Mouse (Mus musculus) stomach, embryonic 16.5 days (tissue): ENCODE data around the gene Cfap43. TPM values are rescaled to one million over a fixed set of nuclear protein-coding genes. Genes with fewer than 3 reads are reported as not detected.

Source experiments
- ATAC-seq: fragments of 200-750 bp; cut with Nextera tagmentation; 2 replicates; pipeline ENCODE4 v1.8.0; 2017; ENCODE audit warnings: moderate number of reproducible peaks, moderate TSS enrichment; ENCODE audit not compliant: insufficient read depth, low FRiP score
- H3K27ac ChIP-seq: fragments of 300-500 bp; sonication (generic); 2 replicates; pipeline ENCODE4 v1.5.1; 2014; ENCODE audit warnings: low read length
- H3K27me3 ChIP-seq: fragments of 300-500 bp; sonication (generic); 2 replicates; pipeline ENCODE4 v1.6.1; 2014; ENCODE audit warnings: low read length, control low read depth, mixed read lengths; ENCODE audit not compliant: control insufficient read depth, insufficient read depth
- H3K36me3 ChIP-seq: fragments of 300-500 bp; sonication (generic); 2 replicates; pipeline ENCODE4 v1.6.1; 2014; ENCODE audit warnings: low read length; ENCODE audit not compliant: control insufficient read depth, insufficient read depth
- H3K4me1 ChIP-seq: fragments of 300-500 bp; sonication (generic); 2 replicates; pipeline ENCODE4 v1.6.1; 2014; ENCODE audit warnings: low read length, control low read depth, mixed read lengths; ENCODE audit not compliant: control insufficient read depth, insufficient read depth
- H3K4me2 ChIP-seq: fragments of 300-500 bp; sonication (generic); 2 replicates; pipeline ENCODE4 v1.6.1; 2014; ENCODE audit warnings: low read depth, low read length, mixed read lengths
- H3K4me3 ChIP-seq: fragments of 300-500 bp; sonication (generic); replicated peaks from 2 replicates; pipeline ENCODE4 v1.5.1; 2014; ENCODE audit warnings: mild to moderate bottlenecking, low read length
- H3K9ac ChIP-seq: fragments of 300-500 bp; sonication (generic); 2 replicates; pipeline ENCODE4 v1.6.1; 2014; ENCODE audit warnings: low read length
- H3K9me3 ChIP-seq: fragments of 300-500 bp; sonication (generic); replicated peaks from 2 replicates; pipeline ENCODE4 v1.6.1; 2016; ENCODE audit warnings: low read length, control low read depth; ENCODE audit not compliant: control insufficient read depth
- WGBS: fragments of 180-500 bp; shearing (Covaris S2); extraction: QIAGEN DNeasy Blood & Tissue Kit; methylation state at CpG from one replicate; pipeline ENCODE4 v1.1.7; 2014; 5-methylcytosine and 5-hydroxymethylcytosine counted together
- polyA plus RNA-seq: library from polyadenylated mRNA; unstranded; fragments of >200 nt; fragmentation: Nextera tagmentation; extraction: Ambion mirVana; gene quantifications from 2 replicates; pipeline ENCODE4 v1.2.1, GENCODE M21; 2015

Cfap43 gene
- polyA plus RNA-seq, 1 experiment from 2014 or later = 1.1 TPM

- H3K27ac ChIP-seq = no peak overlapping the region; the same call in 1 of the 2 replicates
- H3K9me3 ChIP-seq = no peaks in the 10 kb centered on the region
- H3K4me2 ChIP-seq = no peak overlapping the region
- no peak overlapping the region for H3K4me3 ChIP-seq
- H3K9ac ChIP-seq = no peak overlapping the region
- H3K36me3 ChIP-seq = no peaks in the 10 kb centered on the region
- 88% methylated on average over 8 of the region's 8 CpGs for WGBS
- no peaks in the 10 kb centered on the region for H3K27me3 ChIP-seq
- ATAC-seq = no peak
- peaks cover 11% of the 10 kb centered on the region for H3K4me1 ChIP-seq
These were observed 213.2 kb downstream of the Cfap43 start for GRCm38 (mm10) chr19:47705772-47706309.

GRCm38 (mm10) chr19:47705080-47705771, 213.9 kb downstream of the Cfap43 start:
- ATAC-seq = peak; percentile 60; the same call in 1 of the 2 replicates
- H3K27me3 ChIP-seq = no peaks in the 10 kb centered on the region
- WGBS = 55% methylated on average over 13 of the region's 13 CpGs
- peaks cover 14% of the 10 kb centered on the region for H3K4me1 ChIP-seq
- H3K4me3 ChIP-seq = no peak overlapping the region
- H3K9ac ChIP-seq = no peak overlapping the region
- H3K27ac ChIP-seq = peak overlapping the region; percentile 60; the same call in 1 of the 2 replicates
- H3K36me3 ChIP-seq = no peaks in the 10 kb centered on the region
- H3K4me2 ChIP-seq = peak overlapping the region; percentile 16; the same call in 1 of the 2 replicates
- no peaks in the 10 kb centered on the region for H3K9me3 ChIP-seq

GRCm38 (mm10) chr19:47700509-47700908, 218.6 kb downstream of the Cfap43 start:
- no peaks in the 10 kb centered on the region for H3K9me3 ChIP-seq
- 75% methylated on average over 8 of the region's 8 CpGs for whole genome bisulfite sequencing
- H3K4me2 ChIP-seq = no peak overlapping the region
- H3K4me1 ChIP-seq = peaks cover 22% of the 10 kb centered on the region
- no peaks in the 10 kb centered on the region for H3K27me3 ChIP-seq
- peak overlapping the region; percentile 67 for H3K27ac ChIP-seq
- H3K36me3 ChIP-seq = no peaks in the 10 kb centered on the region
- no peak for ATAC-seq
- no peak overlapping the region for H3K4me3 ChIP-seq
- no peak overlapping the region for H3K9ac ChIP-seq

- H3K4me3 ChIP-seq = no peak overlapping the region
- no peak overlapping the region for H3K9ac ChIP-seq
- no peaks in the 10 kb centered on the region for H3K36me3 ChIP-seq
- no peak for ATAC-seq
- H3K27me3 ChIP-seq = no peaks in the 10 kb centered on the region
- WGBS = 38% methylated on average over 9 of the region's 9 CpGs
- peak overlapping the region; percentile 54; the same call in 1 of the 2 replicates for H3K27ac ChIP-seq
- H3K4me1 ChIP-seq = peaks cover 17% of the 10 kb centered on the region
- no peak overlapping the region for H3K4me2 ChIP-seq
- H3K9me3 ChIP-seq = no peaks in the 10 kb centered on the region
These were observed 219.3 kb downstream of the Cfap43 start for GRCm38 (mm10) chr19:47699743-47700142.

- no peak for ATAC-seq
- WGBS = 50% methylated on average over 9 of the region's 9 CpGs
- H3K9me3 ChIP-seq = no peaks in the 10 kb centered on the region
- peaks cover 17% of the 10 kb centered on the region for H3K4me1 ChIP-seq
- H3K27me3 ChIP-seq = no peaks in the 10 kb centered on the region
- no peak overlapping the region for H3K4me2 ChIP-seq
- H3K4me3 ChIP-seq = no peak overlapping the region
- H3K9ac ChIP-seq = no peak overlapping the region
- peak overlapping the region; percentile 65; the same call in 1 of the 2 replicates for H3K27ac ChIP-seq
- H3K36me3 ChIP-seq = no peaks in the 10 kb centered on the region
These were observed 220.8 kb downstream of the Cfap43 start for GRCm38 (mm10) chr19:47698266-47698665.

GRCm38 (mm10) chr19:47697067-47697466, 222.0 kb downstream of the Cfap43 start:
- H3K4me3 ChIP-seq = no peak overlapping the region
- H3K27ac ChIP-seq = no peak overlapping the region
- H3K4me2 ChIP-seq = no peak overlapping the region
- ATAC-seq = no peak
- no peak overlapping the region for H3K9ac ChIP-seq
- no peaks in the 10 kb centered on the region for H3K27me3 ChIP-seq
- 86% methylated on average over 11 of the region's 11 CpGs for WGBS
- H3K36me3 ChIP-seq = no peaks in the 10 kb centered on the region
- peaks cover 17% of the 10 kb centered on the region for H3K4me1 ChIP-seq
- H3K9me3 ChIP-seq = no peaks in the 10 kb centered on the region

GRCm38 (mm10) chr19:47696411-47696810, 222.7 kb downstream of the Cfap43 start:
- no peak overlapping the region for H3K4me3 ChIP-seq
- no peak for ATAC-seq
- H3K4me1 ChIP-seq = peaks cover 16% of the 10 kb centered on the region
- no peaks in the 10 kb centered on the region for H3K27me3 ChIP-seq
- no peak overlapping the region for H3K9ac ChIP-seq
- H3K4me2 ChIP-seq = no peak overlapping the region
- 94% methylated on average over 8 of the region's 8 CpGs for WGBS
- H3K9me3 ChIP-seq = no peaks in the 10 kb centered on the region
- no peak overlapping the region for H3K27ac ChIP-seq
- H3K36me3 ChIP-seq = no peaks in the 10 kb centered on the region

GRCm38 (mm10) chr19:47695725-47696124, 223.4 kb downstream of the Cfap43 start:
- no peak overlapping the region for H3K9ac ChIP-seq
- no peak overlapping the region for H3K4me2 ChIP-seq
- no peaks in the 10 kb centered on the region for H3K36me3 ChIP-seq
- no peaks in the 10 kb centered on the region for H3K9me3 ChIP-seq
- peaks cover 9% of the 10 kb centered on the region for H3K4me1 ChIP-seq
- H3K4me3 ChIP-seq = no peak overlapping the region
- WGBS = 79% methylated on average over 6 of the region's 6 CpGs
- ATAC-seq = no peak
- no peaks in the 10 kb centered on the region for H3K27me3 ChIP-seq
- no peak overlapping the region for H3K27ac ChIP-seq

GRCm38 (mm10) chr19:47691994-47692393, 227.1 kb downstream of the Cfap43 start, which contains the start of gene Col17a1:
TSS of gene Col17a1 (minus strand) at chr19:47692094.
- no peaks in the 10 kb centered on the region for H3K4me1 ChIP-seq
- 59% methylated on average over 6 of the region's 6 CpGs for WGBS
- no peaks in the 10 kb centered on the region for H3K27me3 ChIP-seq
- peak within 1 kb of the TSS; percentile 61; the same call in 1 of the 2 replicates for H3K9ac ChIP-seq
- 0 out of 2 replicates have a peak within 1 kb of the TSS, but pooled peaks have one; percentile 4 for H3K4me2 ChIP-seq
- H3K36me3 ChIP-seq = no peaks in the 10 kb centered on the region
- ATAC-seq = no peak
- peak within 1 kb of the TSS; percentile 81 for H3K27ac ChIP-seq
- peak within 1 kb of the TSS; percentile 37 for H3K4me3 ChIP-seq
- no peaks in the 10 kb centered on the region for H3K9me3 ChIP-seq
